Mouse (Mus musculus) limb, embryonic 13.5 days (tissue): ENCODE measurements around the gene Zfp664. TPM values are rescaled to one million over a fixed set of nuclear protein-coding genes. Genes with fewer than 3 reads are reported as not detected.
A peak's percentile ranks its signal among the peaks of the same experiment; 100 is the strongest.

ENCODE experiments used
- ATAC-seq: fragments of 200-750 bp; cut with Nextera tagmentation; 2 replicates; pipeline ENCODE4 v1.8.0; 2017; ENCODE audit warnings: low read depth, moderate number of reproducible peaks, moderate TSS enrichment; ENCODE audit not compliant: low FRiP score
- H3K27ac ChIP-seq: fragments of 300-500 bp; sonication (generic); 2 replicates; pipeline ENCODE4 v1.5.1; 2015; ENCODE audit warnings: inconsistent platforms, mild to moderate bottlenecking, moderate library complexity
- H3K27me3 ChIP-seq: fragments of 300-500 bp; sonication (generic); 2 replicates; pipeline ENCODE4 v1.6.1; 2015; ENCODE audit warnings: mild to moderate bottlenecking, inconsistent platforms
- H3K36me3 ChIP-seq: fragments of 300-500 bp; sonication (generic); 2 replicates; pipeline ENCODE4 v1.6.1; 2015; ENCODE audit warnings: inconsistent platforms, mild to moderate bottlenecking, moderate library complexity
- H3K4me1 ChIP-seq: fragments of 300-500 bp; sonication (generic); 2 replicates; pipeline ENCODE4 v1.6.1; 2015; ENCODE audit warnings: inconsistent platforms
- H3K4me2 ChIP-seq: fragments of 300-500 bp; sonication (generic); replicated peaks from 2 replicates; pipeline ENCODE4 v1.6.1; 2015; ENCODE audit warnings: inconsistent platforms, mild to moderate bottlenecking, moderate library complexity
- H3K4me3 ChIP-seq: fragments of 300-500 bp; sonication (generic); 2 replicates; pipeline ENCODE4 v1.5.1; 2015; ENCODE audit warnings: moderate library complexity, mild to moderate bottlenecking, inconsistent platforms
- H3K9ac ChIP-seq: fragments of 300-500 bp; sonication (generic); 2 replicates; pipeline ENCODE4 v1.6.1; 2015; ENCODE audit warnings: mild to moderate bottlenecking, inconsistent platforms
- H3K9me3 ChIP-seq: fragments of 300-500 bp; sonication (generic); 2 replicates; pipeline ENCODE4 v1.6.1; 2016; ENCODE audit warnings: inconsistent platforms
- WGBS: fragments of 180-500 bp; shearing (Covaris S2); methylation state at CpG from one replicate; pipeline ENCODE4 v1.1.7; 2015; 5-methylcytosine and 5-hydroxymethylcytosine counted together
- polyA plus RNA-seq: library from polyadenylated mRNA; unstranded; fragments of >200 nt; fragmentation: Nextera tagmentation; extraction: Ambion mirVana; gene quantifications from 2 replicates; pipeline ENCODE4 v1.2.1, GENCODE M21; 2015

The Zfp664 gene
- polyA plus RNA-seq: 102 and 116 TPM in 2 replicates

DNA sequence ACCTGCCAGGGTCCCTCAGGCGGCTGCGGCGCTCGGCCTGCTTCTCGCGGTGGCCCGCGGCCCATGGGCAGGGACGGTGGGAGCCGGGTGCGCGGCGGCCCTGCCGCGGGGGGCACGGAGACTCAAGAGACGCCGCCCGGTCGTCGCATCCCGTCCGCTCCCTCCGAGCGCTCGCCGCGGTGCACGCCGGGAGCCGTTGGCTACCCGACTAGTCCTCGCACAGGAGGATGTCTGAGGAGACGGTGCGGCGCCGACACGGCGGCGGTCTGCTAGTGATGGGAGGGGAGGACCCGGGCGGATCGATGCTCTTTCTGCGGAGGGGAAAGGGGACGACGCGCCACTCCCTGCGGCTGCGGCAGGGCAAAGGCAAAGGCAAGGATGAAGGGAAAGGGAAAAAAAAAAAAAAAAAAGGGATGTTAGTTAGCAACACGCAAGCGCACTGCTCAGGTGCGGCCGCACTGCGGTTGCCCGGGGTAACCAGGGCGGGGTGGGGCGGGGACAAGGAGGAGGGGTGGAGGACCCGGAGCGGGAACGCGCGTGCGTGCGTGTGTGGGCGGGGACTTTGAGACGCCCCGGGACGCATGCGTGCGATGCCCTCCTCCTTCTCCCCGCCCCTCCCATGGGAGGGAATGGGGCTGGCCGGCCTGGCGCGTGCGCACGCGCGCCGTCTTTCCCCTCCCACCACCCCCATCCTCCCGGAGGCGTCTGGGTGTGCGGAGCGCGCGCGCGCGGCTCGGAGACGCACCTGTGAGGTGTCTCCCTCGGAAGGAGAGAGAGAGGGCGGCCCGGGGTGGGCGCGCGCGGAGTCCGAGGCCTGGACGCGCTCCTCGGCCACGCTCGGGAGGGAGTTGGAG, at the start of gene Zfp664, which contains the start of gene Ccdc92:
Zfp664 (plus strand) TSS at position 679 of the 854 bp plus-strand sequence.
Ccdc92 (minus strand) TSS at position 412 of the 854 bp plus-strand sequence.
- H3K27ac ChIP-seq: peak within 1 kb of the TSS; percentile 94
- H3K27me3 ChIP-seq: peaks cover 32% of the 10 kb centered on the region
- H3K4me2 ChIP-seq: peak within 1 kb of the TSS; percentile 98
- H3K4me3 ChIP-seq: peak within 1 kb of the TSS; percentile 70
- H3K36me3 ChIP-seq: peaks cover 8% of the 10 kb centered on the region
- WGBS: under 1% methylated on average over 79 of the region's 103 CpGs
- no peaks in the 10 kb centered on the region for H3K9me3 ChIP-seq
- H3K9ac ChIP-seq: peak within 1 kb of the TSS; percentile 89
- H3K4me1 ChIP-seq: peaks cover 27% of the 10 kb centered on the region
- peak; percentile 92 for ATAC-seq

DNA sequence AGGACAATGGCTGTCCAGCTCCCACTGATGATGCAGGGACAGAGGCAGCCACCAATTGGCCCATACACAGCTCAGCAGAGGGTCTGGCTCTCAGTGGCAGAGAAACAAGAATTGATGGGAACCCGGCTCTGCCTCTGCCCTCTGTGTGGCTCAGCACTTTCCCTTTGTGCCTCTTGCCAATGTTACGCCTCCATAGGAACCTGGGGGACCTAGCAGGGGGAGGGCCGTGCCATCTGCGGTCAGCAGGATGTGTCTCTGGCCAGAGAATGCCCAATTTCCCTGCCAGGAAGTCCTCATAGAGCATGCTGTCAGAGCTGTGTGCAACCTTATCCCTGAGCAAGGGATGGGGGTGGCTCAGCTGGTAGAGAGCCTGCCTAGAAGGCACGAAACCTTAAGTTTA, 47.7 kb upstream of the Zfp664 start:
- 69% methylated on average over 5 of the region's 5 CpGs for WGBS
- ATAC-seq: no peak
- peaks cover 5% of the 10 kb centered on the region for H3K9me3 ChIP-seq
- H3K4me3 ChIP-seq: no peak overlapping the region
- no peak overlapping the region for H3K4me2 ChIP-seq
- no peak overlapping the region for H3K27ac ChIP-seq
- no peaks in the 10 kb centered on the region for H3K27me3 ChIP-seq
- H3K9ac ChIP-seq: no peak overlapping the region
- H3K36me3 ChIP-seq: no peaks in the 10 kb centered on the region
- H3K4me1 ChIP-seq: no peaks in the 10 kb centered on the region

DNA sequence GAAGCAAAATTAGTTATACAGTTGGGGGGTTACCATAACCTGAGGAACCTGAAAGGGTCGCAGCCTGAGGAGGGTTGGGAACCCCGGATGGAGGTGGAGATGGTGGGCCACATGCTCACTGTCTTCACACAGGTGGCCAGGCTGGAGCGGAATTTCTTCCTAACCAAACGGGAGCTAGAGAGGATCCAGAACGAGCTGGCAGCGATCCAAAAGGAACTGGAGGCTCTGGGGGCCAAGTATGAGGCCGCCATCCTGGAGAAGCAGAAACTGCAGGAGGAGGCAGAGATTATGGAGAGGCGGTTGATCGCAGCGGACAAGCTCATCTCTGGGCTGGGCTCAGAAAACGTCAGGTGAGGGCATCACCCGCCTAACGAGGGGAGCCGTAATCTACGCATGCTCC, 45.4 kb upstream of the Zfp664 start:
- no peaks in the 10 kb centered on the region for H3K36me3 ChIP-seq
- no peak overlapping the region for H3K4me2 ChIP-seq
- H3K27ac ChIP-seq: no peak overlapping the region
- H3K4me1 ChIP-seq: peaks cover 6% of the 10 kb centered on the region
- H3K4me3 ChIP-seq: no peak overlapping the region
- ATAC-seq: no peak
- WGBS: 82% methylated on average over 15 of the region's 15 CpGs
- H3K9ac ChIP-seq: no peak overlapping the region
- H3K9me3 ChIP-seq: peaks cover 5% of the 10 kb centered on the region; the same call in 1 of the 2 replicates
- H3K27me3 ChIP-seq: no peaks in the 10 kb centered on the region

DNA sequence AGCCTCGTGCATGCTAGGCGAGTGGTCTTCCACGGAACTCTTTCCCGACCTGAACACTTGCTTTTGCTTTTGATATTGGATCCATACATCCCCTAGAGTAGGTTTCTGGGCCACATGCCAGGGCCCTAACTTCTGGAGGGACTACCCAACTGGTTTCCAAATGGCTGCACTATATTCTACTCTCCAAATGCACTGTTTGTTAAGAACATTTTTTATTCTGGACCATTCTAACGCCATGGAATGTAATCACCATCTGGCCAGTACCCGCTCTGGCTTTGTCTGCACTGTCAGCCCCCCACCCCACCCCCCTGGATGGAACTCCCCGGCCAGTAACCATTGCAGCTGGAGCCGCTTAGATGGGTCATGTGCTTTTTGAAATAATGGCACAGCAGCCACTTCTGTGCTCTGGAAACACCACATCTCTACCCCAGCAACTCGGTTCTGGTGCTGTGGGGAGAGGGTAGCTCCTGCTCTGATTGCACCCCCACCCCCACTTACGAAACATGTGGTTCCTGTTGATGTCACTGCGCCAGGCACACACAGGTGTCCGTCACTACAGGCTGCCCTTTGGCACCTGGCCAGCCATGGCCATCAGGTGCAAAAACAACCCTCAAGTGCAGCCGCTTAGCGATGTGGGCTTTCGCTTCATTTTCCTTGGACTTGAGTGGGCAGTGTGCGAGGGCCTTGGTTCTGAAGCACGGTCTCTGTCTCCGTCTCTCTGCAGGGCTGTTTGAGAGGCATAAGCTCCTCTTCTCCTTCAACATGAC, 40.2 kb upstream of the Zfp664 start:
- ATAC-seq: peak; percentile 69; the same call in 1 of the 2 replicates

DNA sequence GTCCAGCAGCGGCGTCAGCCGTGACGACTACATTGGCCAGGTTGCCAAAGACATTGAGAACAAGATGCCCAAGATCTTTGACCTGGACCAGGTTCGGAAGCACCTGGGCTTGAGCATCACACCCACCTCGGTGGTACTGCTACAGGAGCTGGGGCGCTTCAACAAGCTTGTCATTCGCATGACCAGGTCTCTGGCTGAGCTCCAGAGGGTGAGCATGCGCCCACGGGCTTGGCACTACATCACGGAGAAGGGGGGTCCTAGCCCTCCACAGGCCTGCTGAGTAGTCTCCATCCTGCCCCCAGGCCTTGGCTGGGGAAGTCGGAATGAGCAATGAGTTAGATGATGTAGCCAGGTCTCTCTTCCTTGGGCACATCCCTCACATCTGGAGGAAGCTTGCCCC, 32.2 kb upstream of the Zfp664 start:
- WGBS: 92% methylated on average over 12 of the region's 12 CpGs
- H3K36me3 ChIP-seq: peaks cover 5% of the 10 kb centered on the region
- H3K9ac ChIP-seq: no peak overlapping the region
- H3K9me3 ChIP-seq: no peaks in the 10 kb centered on the region
- no peaks in the 10 kb centered on the region for H3K27me3 ChIP-seq
- H3K27ac ChIP-seq: no peak overlapping the region
- H3K4me2 ChIP-seq: no peak overlapping the region
- ATAC-seq: no peak
- no peaks in the 10 kb centered on the region for H3K4me1 ChIP-seq
- H3K4me3 ChIP-seq: no peak overlapping the region

More for the DNA sequence above, 40.2 kb upstream of the Zfp664 start:
- Histone ChIP-seq H3K9me3 (peaks cover 5% of the 10 kb centered on the region; the same call in 1 of the 2 replicates), H3K4me3 (no peak overlapping the region), H3K36me3 (no peaks in the 10 kb centered on the region), H3K27me3 (no peaks in the 10 kb centered on the region), H3K27ac (peak overlapping the region; percentile 44; the same call in 1 of the 2 replicates), H3K4me2 (peak overlapping the region; percentile 25), H3K4me1 (peaks cover 18% of the 10 kb centered on the region), H3K9ac (no peak overlapping the region)
- 57% methylated on average over 18 of the region's 18 CpGs for WGBS

DNA sequence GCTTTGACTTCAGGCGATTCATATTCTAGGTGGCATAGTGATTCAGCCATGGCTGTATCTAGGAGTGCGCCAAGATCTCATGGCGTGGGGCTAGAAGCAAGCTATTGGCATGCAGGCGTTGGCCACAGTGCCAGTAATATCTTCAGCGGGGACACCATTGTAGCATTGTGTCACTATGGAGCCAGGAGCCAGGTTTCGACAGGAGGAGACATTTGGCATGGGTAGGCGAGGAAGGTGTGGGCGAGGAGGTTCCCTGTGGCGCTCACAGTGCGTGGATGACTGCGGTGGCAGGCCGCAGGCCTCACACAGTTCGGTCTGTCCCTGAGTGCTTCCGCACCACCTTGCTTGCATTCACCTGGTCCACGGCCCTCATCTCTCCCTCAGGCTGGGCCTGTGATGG, 27.3 kb upstream of the Zfp664 start:
- Histone ChIP-seq H3K9ac (no peak overlapping the region), H3K36me3 (peaks cover 17% of the 10 kb centered on the region), H3K9me3 (no peaks in the 10 kb centered on the region), H3K4me2 (no peak overlapping the region), H3K4me3 (no peak overlapping the region), H3K4me1 (no peaks in the 10 kb centered on the region), H3K27me3 (no peaks in the 10 kb centered on the region), H3K27ac (no peak overlapping the region)
- no peak for ATAC-seq
- WGBS: 95% methylated on average over 15 of the region's 15 CpGs

DNA sequence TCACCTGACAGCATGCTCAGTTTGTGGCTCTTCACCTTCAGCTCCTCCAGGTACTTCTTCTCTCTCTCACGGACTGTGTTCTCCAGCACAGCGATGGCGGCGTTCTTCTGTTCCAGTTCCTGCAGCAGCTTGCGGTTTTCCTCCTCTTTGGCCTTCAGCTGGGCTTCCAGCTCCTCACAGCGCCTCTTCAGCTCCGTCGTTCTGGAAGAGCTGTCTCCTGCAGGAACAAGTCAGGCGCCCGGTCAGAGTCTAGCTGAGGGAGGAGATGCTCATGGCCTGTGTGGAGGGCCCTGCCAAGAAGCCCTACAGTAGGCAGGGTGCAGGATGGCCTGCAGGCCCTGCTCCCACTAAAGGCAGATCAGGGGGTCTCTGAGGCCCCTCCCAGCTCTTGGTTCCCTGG, 26.4 kb upstream of the Zfp664 start:
- H3K4me1 ChIP-seq: no peaks in the 10 kb centered on the region
- no peak for ATAC-seq
- H3K36me3 ChIP-seq: peaks cover 17% of the 10 kb centered on the region
- no peaks in the 10 kb centered on the region for H3K9me3 ChIP-seq
- H3K9ac ChIP-seq: no peak overlapping the region
- H3K27ac ChIP-seq: no peak overlapping the region
- no peak overlapping the region for H3K4me3 ChIP-seq
- no peaks in the 10 kb centered on the region for H3K27me3 ChIP-seq
- 84% methylated on average over 10 of the region's 10 CpGs for WGBS
- no peak overlapping the region for H3K4me2 ChIP-seq

DNA sequence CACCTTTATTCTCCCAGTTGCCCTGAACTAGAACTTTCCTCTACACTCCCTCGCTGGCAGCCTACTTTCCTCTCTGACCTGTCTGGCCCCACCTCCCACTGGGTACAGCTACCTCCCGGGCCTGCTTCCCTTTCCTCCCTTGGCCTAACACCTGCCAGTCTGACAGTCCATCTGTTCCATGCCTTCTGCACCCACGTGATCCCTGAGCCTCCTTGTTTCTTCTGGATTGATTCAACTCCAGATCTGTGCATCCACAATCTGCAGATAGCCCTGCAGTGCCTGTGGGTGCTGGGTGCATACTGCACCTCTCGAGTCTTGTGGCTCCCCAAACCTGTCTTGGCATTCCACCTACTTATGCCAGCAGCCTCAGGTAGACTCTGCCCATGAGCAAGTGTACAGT, 25.9 kb upstream of the Zfp664 start:
- 63% methylated on average over 4 of the region's 4 CpGs for WGBS
- H3K36me3 ChIP-seq: peaks cover 17% of the 10 kb centered on the region

DNA sequence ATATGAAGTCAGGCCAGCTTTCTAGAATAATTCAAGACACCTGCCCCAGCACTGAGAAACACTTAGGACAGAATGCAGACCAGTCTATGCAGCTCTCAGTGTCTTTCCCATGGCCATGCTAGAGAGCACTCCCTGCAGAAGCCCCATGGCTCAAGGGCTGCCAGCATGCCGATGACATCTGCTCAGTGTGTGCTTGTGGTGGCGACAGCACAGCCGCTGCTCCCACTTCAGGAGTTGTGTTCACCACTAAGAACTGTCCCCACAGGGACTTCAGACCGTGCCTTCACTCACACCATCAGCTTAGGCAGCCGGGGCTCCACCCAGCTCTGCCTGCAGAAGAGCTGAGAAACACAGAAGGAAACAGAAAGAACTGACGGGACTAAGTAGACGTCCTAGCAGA, 22.3 kb upstream of the Zfp664 start:
- Histone ChIP-seq H3K9ac (no peak overlapping the region), H3K9me3 (no peaks in the 10 kb centered on the region), H3K4me3 (no peak overlapping the region), H3K4me2 (no peak overlapping the region), H3K27ac (no peak overlapping the region), H3K36me3 (peaks cover 13% of the 10 kb centered on the region), H3K27me3 (no peaks in the 10 kb centered on the region), H3K4me1 (peaks cover 4% of the 10 kb centered on the region; the same call in 1 of the 2 replicates)
- whole genome bisulfite sequencing: 75% methylated on average over 7 of the region's 7 CpGs
- ATAC-seq: no peak

More for the DNA sequence above, 25.9 kb upstream of the Zfp664 start:
- Histone ChIP-seq H3K4me2 (no peak overlapping the region), H3K27ac (no peak overlapping the region), H3K4me3 (no peak overlapping the region), H3K27me3 (no peaks in the 10 kb centered on the region), H3K4me1 (no peaks in the 10 kb centered on the region), H3K9me3 (no peaks in the 10 kb centered on the region), H3K9ac (no peak overlapping the region)
- no peak for ATAC-seq

DNA sequence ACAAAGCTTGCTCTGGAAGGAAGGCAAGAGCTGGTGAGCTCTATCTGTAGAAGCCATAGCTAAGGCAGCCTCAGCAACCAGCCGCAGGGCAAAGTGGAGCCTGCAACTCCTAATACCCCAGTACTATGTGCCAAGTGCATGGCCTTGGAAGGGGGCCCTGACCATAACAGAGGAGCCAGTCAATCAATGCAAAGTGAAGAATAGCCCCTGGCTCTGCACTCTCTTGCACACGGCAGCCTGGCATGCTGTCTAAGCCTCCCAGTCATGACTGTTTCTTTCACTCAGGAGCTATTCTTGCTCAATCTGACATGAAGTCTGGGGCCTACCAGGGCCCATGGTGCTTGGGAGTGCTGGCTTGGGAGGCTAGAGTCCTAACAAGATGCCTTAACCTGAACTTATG, 21.8 kb upstream of the Zfp664 start:
- Histone ChIP-seq H3K36me3 (peaks cover 9% of the 10 kb centered on the region), H3K4me3 (no peak overlapping the region), H3K27me3 (no peaks in the 10 kb centered on the region), H3K9ac (no peak overlapping the region), H3K27ac (no peak overlapping the region), H3K4me1 (peaks cover 4% of the 10 kb centered on the region; the same call in 1 of the 2 replicates), H3K4me2 (no peak overlapping the region), H3K9me3 (no peaks in the 10 kb centered on the region)
- 73% methylated on average over 2 of the region's 2 CpGs for WGBS
- no peak for ATAC-seq

DNA sequence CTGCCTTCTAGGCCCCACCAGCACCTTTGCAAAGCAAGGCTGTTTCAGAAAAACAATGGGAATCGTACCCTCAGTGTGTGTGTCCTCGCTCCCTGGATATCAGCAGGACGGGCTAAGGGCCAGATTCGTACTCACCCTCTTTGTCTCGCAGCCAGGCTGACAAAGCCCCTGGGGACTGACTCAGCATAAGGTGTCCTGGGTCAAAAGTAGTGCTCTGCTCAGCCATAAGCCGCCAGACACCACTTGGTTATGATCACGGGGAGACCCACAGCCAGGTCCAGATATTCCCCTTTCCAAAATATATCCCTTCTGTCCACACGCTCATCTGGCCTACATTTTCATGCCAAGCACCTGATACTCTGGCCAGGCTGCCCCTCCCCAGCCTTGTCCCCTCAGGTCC, 19.1 kb upstream of the Zfp664 start:
- no peak overlapping the region for H3K4me3 ChIP-seq
- H3K4me2 ChIP-seq: no peak overlapping the region
- no peak overlapping the region for H3K27ac ChIP-seq
- H3K36me3 ChIP-seq: peaks cover 3% of the 10 kb centered on the region; the same call in 1 of the 2 replicates
- no peaks in the 10 kb centered on the region for H3K9me3 ChIP-seq
- no peak overlapping the region for H3K9ac ChIP-seq
- no peaks in the 10 kb centered on the region for H3K27me3 ChIP-seq
- no peak for ATAC-seq
- peaks cover 13% of the 10 kb centered on the region for H3K4me1 ChIP-seq
- 87% methylated on average over 8 of the region's 8 CpGs for WGBS

DNA sequence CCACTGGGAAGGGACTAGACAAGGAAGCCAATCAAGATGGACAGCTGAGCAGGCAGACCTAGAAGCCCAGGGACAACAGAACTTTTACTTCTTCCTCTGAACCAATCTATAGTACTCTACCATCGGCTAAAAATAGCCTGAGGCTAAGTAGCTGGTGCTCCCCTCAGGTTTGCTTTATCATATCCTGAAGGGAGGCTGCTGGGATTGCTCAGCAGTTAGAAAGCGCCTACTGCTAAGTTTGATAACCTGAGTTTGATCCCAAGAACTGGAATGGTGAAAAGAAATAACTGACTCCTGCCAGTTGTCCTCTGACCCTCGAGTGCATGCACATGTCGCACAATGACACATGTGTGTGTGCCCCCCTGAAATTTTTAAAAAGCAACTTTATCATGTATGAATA, 17.6 kb upstream of the Zfp664 start:
- H3K4me3 ChIP-seq: no peak overlapping the region
- H3K27me3 ChIP-seq: no peaks in the 10 kb centered on the region
- H3K27ac ChIP-seq: no peak overlapping the region
- no peaks in the 10 kb centered on the region for H3K9me3 ChIP-seq
- 75% methylated on average over 4 of the region's 4 CpGs for WGBS
- H3K36me3 ChIP-seq: no peaks in the 10 kb centered on the region
- peaks cover 13% of the 10 kb centered on the region for H3K4me1 ChIP-seq
- no peak for ATAC-seq
- H3K9ac ChIP-seq: no peak overlapping the region
- no peak overlapping the region for H3K4me2 ChIP-seq
